Mouse (Mus musculus): ENCODE results near the gene Neurod6. TPM values are rescaled to one million over a fixed set of nuclear protein-coding genes. Genes with fewer than 3 reads are reported as not detected.

The Neurod6 gene
- polyA plus RNA-seq, 1 experiment from 2014 or later, result 448 TPM

GRCm38 (mm10) chr6:55649996-55650395 lies 31.1 kb downstream of the Neurod6 start:
- Histone ChIP-seq H3K4me1 (ENCODE audit: control insufficient read depth, insufficient read depth, low read length) (peaks cover 43% of the 10 kb centered on the region), H3K4me3 (ENCODE audit: low read depth, low read length) (no peak overlapping the region), H3K27ac (ENCODE audit: low read depth, low read length) (peak overlapping the region; percentile 91; the same call in 1 of the 2 replicates), H3K27me3 (replicated peaks; ENCODE audit: control insufficient read depth, insufficient read depth, low read length) (no peaks in the 10 kb centered on the region), H3K4me2 (ENCODE audit: low read length) (no peak overlapping the region), H3K9me3 (replicated peaks; ENCODE audit: control insufficient read depth, low read length) (no peaks in the 10 kb centered on the region), H3K9ac (ENCODE audit: low read length) (no peak overlapping the region; the same call in 1 of the 2 replicates), H3K36me3 (ENCODE audit: control insufficient read depth, insufficient read depth, low read length) (no peaks in the 10 kb centered on the region)
- DNase-seq (ENCODE audit: low spot score) (no peak), ATAC-seq (no peak)
- WGBS, result 60% methylated on average over 3 of the region's 3 CpGs

DNA sequence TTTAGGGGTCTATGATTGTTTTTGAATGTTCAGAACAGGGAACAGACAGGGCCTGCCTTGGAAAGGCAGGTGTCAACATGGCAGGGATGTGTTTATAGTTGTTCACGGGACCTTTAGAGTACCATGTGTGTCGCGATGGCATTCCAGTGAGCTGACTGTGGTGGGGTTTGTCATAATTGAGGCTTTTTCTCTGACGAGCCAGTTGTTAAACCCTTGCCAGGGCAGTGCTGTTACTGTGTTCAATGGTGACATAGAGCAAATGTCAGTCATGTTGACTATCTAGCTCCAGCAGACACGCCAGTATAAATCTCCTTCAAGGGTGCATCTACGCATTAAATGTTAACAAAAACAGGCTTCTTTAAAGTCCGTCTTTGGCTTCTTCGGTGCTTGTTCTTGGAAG lies 31.5 kb downstream of the Neurod6 start:
- H3K9ac ChIP-seq (ENCODE audit: low read length), result no peak overlapping the region; the same call in 1 of the 2 replicates
- DNase-seq (ENCODE audit: low spot score), result no peak
- no peak for ATAC-seq
- peaks cover 43% of the 10 kb centered on the region for H3K4me1 ChIP-seq (ENCODE audit: control insufficient read depth, insufficient read depth, low read length)
- H3K27me3 ChIP-seq (replicated peaks; ENCODE audit: control insufficient read depth, insufficient read depth, low read length), result no peaks in the 10 kb centered on the region
- H3K36me3 ChIP-seq (ENCODE audit: control insufficient read depth, insufficient read depth, low read length), result no peaks in the 10 kb centered on the region
- H3K4me2 ChIP-seq (ENCODE audit: low read length), result no peak overlapping the region
- H3K9me3 ChIP-seq (replicated peaks; ENCODE audit: control insufficient read depth, low read length), result no peaks in the 10 kb centered on the region
- H3K27ac ChIP-seq (ENCODE audit: low read depth, low read length), result peak overlapping the region; percentile 91
- WGBS, result 60% methylated on average over 8 of the region's 8 CpGs
- no peak overlapping the region for H3K4me3 ChIP-seq (ENCODE audit: low read depth, low read length)

GRCm38 (mm10) chr6:55648886-55649285 lies 32.2 kb downstream of the Neurod6 start:
- DNase-seq (ENCODE audit: low spot score) (peak; percentile 45), ATAC-seq (no peak; the same call in 1 of the 2 replicates)
- WGBS, result 43% methylated on average over 3 of the region's 3 CpGs
- peak overlapping the region; percentile 91 for H3K27ac ChIP-seq (ENCODE audit: low read depth, low read length)
- no peaks in the 10 kb centered on the region for H3K27me3 ChIP-seq (replicated peaks; ENCODE audit: control insufficient read depth, insufficient read depth, low read length)
- no peaks in the 10 kb centered on the region for H3K9me3 ChIP-seq (replicated peaks; ENCODE audit: control insufficient read depth, low read length)
- H3K9ac ChIP-seq (ENCODE audit: low read length), result no peak overlapping the region
- H3K36me3 ChIP-seq (ENCODE audit: control insufficient read depth, insufficient read depth, low read length), result no peaks in the 10 kb centered on the region
- no peak overlapping the region for H3K4me2 ChIP-seq (ENCODE audit: low read length)
- H3K4me3 ChIP-seq (ENCODE audit: low read depth, low read length), result no peak overlapping the region
- H3K4me1 ChIP-seq (ENCODE audit: control insufficient read depth, insufficient read depth, low read length), result peaks cover 43% of the 10 kb centered on the region

DNA sequence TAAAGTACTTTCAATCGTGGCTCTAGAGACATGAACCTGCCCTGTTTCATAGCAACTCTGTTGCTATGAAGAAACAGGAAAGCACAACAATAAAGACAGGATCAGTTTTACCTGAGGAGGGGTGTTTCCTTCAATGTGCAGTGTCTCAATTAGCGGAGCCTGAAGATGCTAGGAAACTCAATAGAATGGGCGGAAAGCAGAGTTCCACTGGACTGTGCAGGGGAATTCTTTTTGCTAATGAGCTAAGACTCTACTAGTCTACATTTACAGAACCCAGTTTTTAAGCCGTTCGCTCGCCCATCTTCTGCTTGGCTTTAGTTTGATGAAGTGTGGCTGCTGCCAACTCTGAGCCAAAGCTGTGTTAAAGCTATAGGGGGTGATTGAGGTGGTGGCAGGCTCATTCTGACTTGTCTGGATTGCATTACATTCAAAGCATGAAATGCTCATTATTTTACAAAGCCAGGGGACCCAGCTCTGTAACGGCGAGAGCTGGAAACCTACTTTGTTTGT lies 33.2 kb downstream of the Neurod6 start:
- H3K9ac ChIP-seq (ENCODE audit: low read length), result peak overlapping the region; percentile 43; the same call in 1 of the 2 replicates
- H3K36me3 ChIP-seq (ENCODE audit: control insufficient read depth, insufficient read depth, low read length), result no peaks in the 10 kb centered on the region
- DNase-seq (ENCODE audit: low spot score), result peak; percentile 65
- H3K27me3 ChIP-seq (replicated peaks; ENCODE audit: control insufficient read depth, insufficient read depth, low read length), result no peaks in the 10 kb centered on the region
- H3K27ac ChIP-seq (ENCODE audit: low read depth, low read length), result peak overlapping the region; percentile 91
- H3K4me2 ChIP-seq (ENCODE audit: low read length), result peak overlapping the region; percentile 34
- H3K4me3 ChIP-seq (ENCODE audit: low read depth, low read length), result no peak overlapping the region
- H3K4me1 ChIP-seq (ENCODE audit: control insufficient read depth, insufficient read depth, low read length), result peaks cover 47% of the 10 kb centered on the region
- 21% methylated on average over 8 of the region's 8 CpGs for WGBS
- ATAC-seq, result peak; percentile 45
- H3K9me3 ChIP-seq (replicated peaks; ENCODE audit: control insufficient read depth, low read length), result no peaks in the 10 kb centered on the region

GRCm38 (mm10) chr6:55646824-55647560 lies 34.1 kb downstream of the Neurod6 start:
- Histone ChIP-seq H3K27me3 (replicated peaks; ENCODE audit: control insufficient read depth, insufficient read depth, low read length) (no peaks in the 10 kb centered on the region), H3K9ac (ENCODE audit: low read length) (peak overlapping the region; percentile 43; the same call in 1 of the 2 replicates), H3K4me3 (ENCODE audit: low read depth, low read length) (no peak overlapping the region), H3K4me2 (ENCODE audit: low read length) (peak overlapping the region; percentile 34), H3K9me3 (replicated peaks; ENCODE audit: control insufficient read depth, low read length) (no peaks in the 10 kb centered on the region), H3K27ac (ENCODE audit: low read depth, low read length) (peak overlapping the region; percentile 91), H3K36me3 (ENCODE audit: control insufficient read depth, insufficient read depth, low read length) (no peaks in the 10 kb centered on the region), H3K4me1 (ENCODE audit: control insufficient read depth, insufficient read depth, low read length) (peaks cover 47% of the 10 kb centered on the region)
- ATAC-seq, result peak; percentile 80
- 34% methylated on average over 9 of the region's 9 CpGs for WGBS
- peak; percentile 81 for DNase-seq (ENCODE audit: low spot score)

DNA sequence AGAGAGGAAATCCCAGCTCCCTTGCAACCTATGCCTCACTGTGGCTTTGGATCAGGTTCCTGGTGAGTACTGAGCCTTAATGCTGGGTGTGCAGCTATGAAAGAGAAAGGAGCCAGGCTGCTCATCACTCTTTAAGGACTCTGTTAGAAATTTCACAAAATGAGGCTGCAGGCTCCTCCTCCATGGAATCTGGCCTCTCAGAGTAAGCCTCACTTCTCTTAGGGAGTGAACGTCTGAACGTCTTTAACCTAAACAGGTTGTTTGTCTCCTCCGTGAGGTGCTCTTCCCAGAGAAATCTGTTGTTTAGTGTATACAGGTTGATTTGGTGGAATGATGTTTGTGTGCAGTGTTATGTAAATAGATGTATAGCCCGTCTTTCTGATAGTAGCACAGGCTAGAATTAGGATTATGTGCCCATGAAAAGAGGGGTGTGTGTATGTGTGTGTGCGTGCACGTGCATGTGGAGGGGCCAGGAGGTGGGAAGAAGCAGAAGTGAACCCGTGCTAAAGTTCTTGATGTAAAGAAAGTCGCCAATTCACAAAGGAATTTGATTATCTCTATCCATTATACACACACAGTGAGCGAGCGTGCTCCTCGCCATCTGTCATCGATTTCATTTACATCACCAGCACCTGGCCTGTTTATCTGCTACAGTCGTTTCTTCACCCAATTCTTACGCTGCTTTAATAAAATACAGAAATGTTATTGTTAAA lies 34.8 kb downstream of the Neurod6 start:
- Histone ChIP-seq H3K27me3 (replicated peaks; ENCODE audit: control insufficient read depth, insufficient read depth, low read length) (no peaks in the 10 kb centered on the region), H3K9ac (ENCODE audit: low read length) (no peak overlapping the region), H3K27ac (ENCODE audit: low read depth, low read length) (peak overlapping the region; percentile 91), H3K9me3 (replicated peaks; ENCODE audit: control insufficient read depth, low read length) (no peaks in the 10 kb centered on the region), H3K4me3 (ENCODE audit: low read depth, low read length) (no peak overlapping the region), H3K4me2 (ENCODE audit: low read length) (peak overlapping the region; percentile 34; the same call in 1 of the 2 replicates), H3K4me1 (ENCODE audit: control insufficient read depth, insufficient read depth, low read length) (peaks cover 47% of the 10 kb centered on the region), H3K36me3 (ENCODE audit: control insufficient read depth, insufficient read depth, low read length) (no peaks in the 10 kb centered on the region)
- ATAC-seq, result peak; percentile 77
- WGBS, result 42% methylated on average over 14 of the region's 14 CpGs
- peak; percentile 78 for DNase-seq (ENCODE audit: low spot score)

DNA sequence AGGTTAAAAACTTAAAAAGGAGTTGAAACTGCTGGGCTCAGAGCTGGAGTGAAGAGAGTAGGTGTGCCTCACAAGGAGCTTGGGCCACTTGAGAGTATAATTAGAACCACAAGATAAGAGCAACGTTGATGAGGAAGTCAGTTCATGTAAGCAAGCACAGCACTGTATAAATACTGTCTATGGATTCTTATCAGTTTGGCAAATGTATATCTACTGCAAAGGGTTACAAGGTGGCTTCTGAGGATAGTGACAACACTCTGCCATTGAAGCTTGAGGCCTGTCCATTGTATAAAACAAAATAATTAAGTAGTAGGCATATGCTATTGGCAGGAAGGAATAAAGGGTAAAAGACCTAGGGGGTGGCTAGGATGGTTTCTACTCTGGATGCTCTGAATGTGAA lies 46.4 kb downstream of the Neurod6 start:
- Histone ChIP-seq H3K4me2 (ENCODE audit: low read length) (no peak overlapping the region), H3K9ac (ENCODE audit: low read length) (no peak overlapping the region), H3K36me3 (ENCODE audit: control insufficient read depth, insufficient read depth, low read length) (no peaks in the 10 kb centered on the region), H3K4me3 (ENCODE audit: low read depth, low read length) (no peak overlapping the region), H3K4me1 (ENCODE audit: control insufficient read depth, insufficient read depth, low read length) (no peaks in the 10 kb centered on the region), H3K27me3 (replicated peaks; ENCODE audit: control insufficient read depth, insufficient read depth, low read length) (no peaks in the 10 kb centered on the region), H3K9me3 (replicated peaks; ENCODE audit: control insufficient read depth, low read length) (no peaks in the 10 kb centered on the region), H3K27ac (ENCODE audit: low read depth, low read length) (no peak overlapping the region)
- DNase-seq (ENCODE audit: low spot score) (no peak), ATAC-seq (no peak)
- WGBS, result 92% methylated on average over 1 of the region's 1 CpGs
